Mouse (Mus musculus): ENCODE measurements at regions not wholly inside any gene's neighbourhood (a gene's known extent, or its start where the extent isn't known, plus 50 kb on each side); places are given as distances from the start of the nearest gene placed in this dataset.

- no peak for ATAC-seq (ENCODE audit: low FRiP score, low read depth)
Observed at GRCm38 (mm10) chr6:31043368-31043767, 84.5 kb upstream of the Klf14 start.

GRCm38 (mm10) chr6:31043919-31044318, 85.0 kb upstream of the Klf14 start:
- no peak overlapping the region for H3K27ac ChIP-seq
- 93% methylated on average over 3 of the region's 3 CpGs for WGBS
- H3K9me3 ChIP-seq, result no peaks in the 10 kb centered on the region
- H3K36me3 ChIP-seq, result no peaks in the 10 kb centered on the region
- H3K4me2 ChIP-seq (replicated peaks), result no peak overlapping the region
- no peaks in the 10 kb centered on the region for H3K27me3 ChIP-seq
- no peak overlapping the region for H3K9ac ChIP-seq
- no peak overlapping the region for H3K4me3 ChIP-seq
- H3K4me1 ChIP-seq, result no peaks in the 10 kb centered on the region
- ATAC-seq (ENCODE audit: low FRiP score, low read depth), result no peak

More at GRCm38 (mm10) chr6:31043368-31043767, 84.5 kb upstream of the Klf14 start:
- 90% methylated on average over 4 of the region's 4 CpGs for WGBS
- no peaks in the 10 kb centered on the region for H3K9me3 ChIP-seq
- H3K4me1 ChIP-seq, result no peaks in the 10 kb centered on the region
- no peak overlapping the region for H3K4me3 ChIP-seq
- H3K9ac ChIP-seq, result no peak overlapping the region
- no peaks in the 10 kb centered on the region for H3K36me3 ChIP-seq
- H3K27me3 ChIP-seq, result no peaks in the 10 kb centered on the region
- H3K4me2 ChIP-seq (replicated peaks), result no peak overlapping the region
- H3K27ac ChIP-seq, result no peak overlapping the region

DNA sequence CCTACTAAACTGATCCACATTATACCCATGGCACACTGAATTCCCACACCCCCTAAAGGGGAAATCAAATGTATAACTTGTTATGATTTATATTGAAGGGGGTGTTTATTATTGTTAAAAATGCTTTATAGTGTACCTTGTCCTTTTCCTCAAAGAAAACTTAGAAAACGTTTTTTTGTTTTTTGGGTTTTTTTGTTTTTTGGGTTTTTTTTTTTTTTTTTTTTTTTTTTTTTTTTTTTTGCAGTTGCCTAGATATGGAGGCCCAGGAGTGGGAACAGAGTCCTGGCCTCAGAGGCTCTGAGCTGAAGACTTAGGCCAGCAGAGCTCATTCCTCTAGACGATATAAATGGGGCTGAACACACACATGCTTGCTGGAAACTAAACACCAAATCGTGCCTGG, 87.3 kb upstream of the Klf14 start:
- H3K4me3 ChIP-seq, result no peak overlapping the region
- no peak overlapping the region for H3K9ac ChIP-seq
- no peaks in the 10 kb centered on the region for H3K9me3 ChIP-seq
- H3K4me2 ChIP-seq (replicated peaks), result no peak overlapping the region
- no peak for ATAC-seq (ENCODE audit: low FRiP score, low read depth)
- H3K27me3 ChIP-seq, result no peaks in the 10 kb centered on the region
- WGBS, result 58% methylated on average over 3 of the region's 3 CpGs
- no peaks in the 10 kb centered on the region for H3K36me3 ChIP-seq
- H3K4me1 ChIP-seq, result peaks cover 6% of the 10 kb centered on the region; the same call in 1 of the 2 replicates
- no peak overlapping the region for H3K27ac ChIP-seq

DNA sequence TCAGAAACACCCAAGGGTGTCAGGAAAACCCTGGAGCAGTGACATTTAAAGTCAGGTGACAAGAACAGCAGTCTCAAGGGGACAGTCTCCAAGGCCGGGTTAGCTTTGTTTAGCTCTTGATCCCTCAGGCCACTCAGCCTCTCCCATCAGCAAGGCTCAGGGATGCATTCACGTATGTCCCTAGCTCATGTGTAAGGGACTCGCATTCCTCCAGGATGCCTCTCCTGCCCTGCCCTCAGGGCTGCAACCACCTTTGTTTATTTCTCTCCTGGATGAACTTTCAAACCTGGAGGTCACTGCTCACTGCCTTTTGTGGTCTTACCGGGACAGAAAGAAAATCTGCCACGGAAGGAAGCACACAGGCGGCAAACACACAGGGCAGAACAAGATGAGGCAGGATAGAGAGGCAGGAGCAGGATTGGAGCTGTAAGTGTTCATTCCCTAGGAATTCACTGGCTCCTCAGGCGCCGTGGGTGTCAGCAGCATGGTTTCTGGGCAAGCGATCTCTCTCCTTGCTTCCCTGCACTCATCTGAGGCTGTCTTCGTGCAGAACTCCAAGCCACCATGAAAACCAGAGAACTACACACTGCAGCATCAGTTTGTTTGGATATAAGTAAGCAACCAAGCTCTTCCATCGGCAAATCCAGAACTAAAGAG, 90.2 kb upstream of the Klf14 start:
- H3K4me3 ChIP-seq, result no peak overlapping the region
- no peaks in the 10 kb centered on the region for H3K9me3 ChIP-seq
- 66% methylated on average over 11 of the region's 11 CpGs for WGBS
- no peak overlapping the region for H3K4me2 ChIP-seq (replicated peaks)
- peaks cover 6% of the 10 kb centered on the region for H3K4me1 ChIP-seq
- no peak for ATAC-seq (ENCODE audit: low FRiP score, low read depth)
- H3K36me3 ChIP-seq, result no peaks in the 10 kb centered on the region
- H3K9ac ChIP-seq, result no peak overlapping the region
- H3K27ac ChIP-seq, result no peak overlapping the region
- no peaks in the 10 kb centered on the region for H3K27me3 ChIP-seq

GRCm38 (mm10) chr6:31050831-31051230, 92.0 kb upstream of the Klf14 start:
- Histone ChIP-seq H3K4me1 (peaks cover 6% of the 10 kb centered on the region), H3K4me2 (replicated peaks) (no peak overlapping the region), H3K4me3 (no peak overlapping the region), H3K9me3 (no peaks in the 10 kb centered on the region), H3K9ac (no peak overlapping the region), H3K27me3 (no peaks in the 10 kb centered on the region), H3K27ac (no peak overlapping the region), H3K36me3 (no peaks in the 10 kb centered on the region)
- WGBS, result 57% methylated on average over 5 of the region's 5 CpGs
- no peak for ATAC-seq (ENCODE audit: low FRiP score, low read depth)

- Histone ChIP-seq H3K4me2 (replicated peaks) (no peak overlapping the region), H3K4me3 (no peak overlapping the region), H3K36me3 (no peaks in the 10 kb centered on the region), H3K9me3 (no peaks in the 10 kb centered on the region), H3K27me3 (no peaks in the 10 kb centered on the region), H3K9ac (no peak overlapping the region), H3K27ac (no peak overlapping the region), H3K4me1 (peaks cover 6% of the 10 kb centered on the region)
- WGBS, result 47% methylated on average over 6 of the region's 6 CpGs
- ATAC-seq (ENCODE audit: low FRiP score, low read depth), result no peak
Observed at GRCm38 (mm10) chr6:31051771-31052170, 92.9 kb upstream of the Klf14 start.

DNA sequence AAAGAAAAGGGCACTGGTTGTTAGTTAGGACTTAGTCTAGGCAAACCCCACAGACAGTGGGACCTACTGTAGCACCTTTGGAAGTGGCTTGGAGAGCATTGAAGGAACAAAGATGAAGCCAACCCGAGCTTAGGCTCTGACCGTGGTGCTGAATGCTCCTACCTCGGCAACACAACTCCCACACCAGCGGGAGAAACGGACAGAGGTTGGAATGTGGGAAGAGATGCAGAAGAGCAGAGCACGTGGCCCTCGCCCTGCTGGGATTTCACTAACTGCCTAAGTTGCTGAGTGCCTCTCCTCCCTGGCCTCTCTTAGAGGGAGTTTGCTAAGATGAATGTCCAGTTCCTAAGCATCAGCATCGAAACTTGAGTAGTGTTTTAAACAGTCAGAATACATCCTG, 94.1 kb upstream of the Klf14 start:
- Histone ChIP-seq H3K9ac (no peak overlapping the region), H3K4me3 (no peak overlapping the region), H3K4me2 (replicated peaks) (no peak overlapping the region), H3K27me3 (no peaks in the 10 kb centered on the region), H3K9me3 (no peaks in the 10 kb centered on the region), H3K27ac (no peak overlapping the region), H3K4me1 (peaks cover 6% of the 10 kb centered on the region), H3K36me3 (no peaks in the 10 kb centered on the region)
- 11% methylated on average over 8 of the region's 8 CpGs for WGBS
- ATAC-seq (ENCODE audit: low FRiP score, low read depth), result no peak

DNA sequence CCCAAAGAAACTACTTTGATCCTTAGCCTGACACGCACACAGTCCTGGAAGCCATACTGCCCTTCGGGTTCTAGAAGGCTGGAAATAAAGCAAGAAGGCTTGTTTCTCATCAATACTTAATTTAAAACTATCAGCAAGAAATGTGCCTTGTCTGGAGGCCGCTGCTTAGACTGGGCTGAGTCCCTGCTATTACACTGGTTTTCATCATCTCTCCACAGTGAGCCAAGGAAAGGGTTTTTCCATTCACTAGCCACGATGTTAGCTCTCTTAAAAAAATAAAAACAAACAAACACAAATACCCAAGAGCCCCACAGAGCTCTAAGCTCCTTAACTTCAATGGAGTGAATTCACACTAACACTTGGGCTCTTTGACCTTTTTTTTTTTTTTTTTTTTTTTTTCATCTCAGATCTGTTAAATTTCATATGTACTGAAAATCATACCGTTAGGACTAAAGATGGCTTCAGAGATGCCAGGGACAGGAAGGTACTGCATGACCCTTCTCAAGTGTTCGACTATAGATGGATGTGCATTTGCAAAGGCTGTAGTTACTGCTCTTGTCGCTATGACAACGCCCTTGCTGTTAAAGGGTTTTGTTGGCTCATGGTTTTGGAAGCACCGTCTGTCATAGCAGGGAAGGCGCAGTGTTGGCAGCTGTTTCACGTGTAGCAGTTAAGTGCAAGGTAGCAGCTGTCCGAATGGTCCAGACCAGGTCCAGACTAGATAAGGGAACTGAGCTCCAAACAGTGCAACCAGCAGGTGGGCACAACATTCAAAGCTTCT, 98.1 kb upstream of the Klf14 start:
- Histone ChIP-seq H3K36me3 (no peaks in the 10 kb centered on the region), H3K27ac (no peak overlapping the region), H3K9ac (no peak overlapping the region), H3K4me1 (no peaks in the 10 kb centered on the region), H3K9me3 (no peaks in the 10 kb centered on the region), H3K27me3 (no peaks in the 10 kb centered on the region), H3K4me2 (replicated peaks) (no peak overlapping the region), H3K4me3 (no peak overlapping the region)
- no peak for ATAC-seq (ENCODE audit: low FRiP score, low read depth)
- WGBS, result 73% methylated on average over 12 of the region's 12 CpGs

- Histone ChIP-seq H3K9ac (no peak overlapping the region), H3K4me3 (no peak overlapping the region), H3K27ac (no peak overlapping the region), H3K9me3 (no peaks in the 10 kb centered on the region), H3K4me2 (replicated peaks) (no peak overlapping the region), H3K36me3 (no peaks in the 10 kb centered on the region), H3K4me1 (no peaks in the 10 kb centered on the region), H3K27me3 (no peaks in the 10 kb centered on the region)
- ATAC-seq (ENCODE audit: low FRiP score, low read depth), result no peak
- WGBS, result 70% methylated on average over 1 of the region's 1 CpGs
Observed at GRCm38 (mm10) chr6:31058299-31058698, 99.4 kb upstream of the Klf14 start.

- Histone ChIP-seq H3K27me3 (no peaks in the 10 kb centered on the region), H3K9ac (no peak overlapping the region), H3K4me2 (replicated peaks) (no peak overlapping the region), H3K4me3 (no peak overlapping the region), H3K9me3 (no peaks in the 10 kb centered on the region), H3K4me1 (no peaks in the 10 kb centered on the region), H3K36me3 (no peaks in the 10 kb centered on the region), H3K27ac (no peak overlapping the region)
- WGBS, result 85% methylated on average over 3 of the region's 3 CpGs
- ATAC-seq (ENCODE audit: low FRiP score, low read depth), result no peak
Observed at GRCm38 (mm10) chr6:31058961-31059360, 100.1 kb upstream of the Klf14 start.

DNA sequence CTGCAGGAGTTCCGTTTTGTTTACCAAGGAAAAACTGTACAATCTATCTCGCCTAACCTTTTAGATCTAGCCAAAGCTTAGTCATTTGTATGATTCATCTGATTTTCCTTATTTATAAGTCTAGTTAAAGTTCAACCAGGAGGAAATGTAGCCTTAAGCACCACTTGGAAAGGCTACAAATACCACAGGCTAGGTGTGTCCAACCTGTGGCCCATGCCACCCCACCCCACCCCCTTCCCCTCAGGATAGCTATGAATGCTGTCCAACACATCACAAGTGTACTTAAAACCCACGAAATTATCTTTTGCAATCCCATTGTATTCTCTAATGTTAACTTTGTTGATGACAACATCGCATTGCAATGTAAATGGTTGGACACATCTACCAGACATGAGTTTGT, 102.9 kb upstream of the Klf14 start:
- H3K36me3 ChIP-seq, result no peaks in the 10 kb centered on the region
- no peaks in the 10 kb centered on the region for H3K9me3 ChIP-seq
- H3K27ac ChIP-seq, result no peak overlapping the region
- H3K4me3 ChIP-seq, result no peak overlapping the region
- no peak overlapping the region for H3K4me2 ChIP-seq (replicated peaks)
- no peaks in the 10 kb centered on the region for H3K4me1 ChIP-seq
- no peak for ATAC-seq (ENCODE audit: low FRiP score, low read depth)
- no peak overlapping the region for H3K9ac ChIP-seq
- WGBS, result 88% methylated on average over 4 of the region's 4 CpGs
- H3K27me3 ChIP-seq, result no peaks in the 10 kb centered on the region

DNA sequence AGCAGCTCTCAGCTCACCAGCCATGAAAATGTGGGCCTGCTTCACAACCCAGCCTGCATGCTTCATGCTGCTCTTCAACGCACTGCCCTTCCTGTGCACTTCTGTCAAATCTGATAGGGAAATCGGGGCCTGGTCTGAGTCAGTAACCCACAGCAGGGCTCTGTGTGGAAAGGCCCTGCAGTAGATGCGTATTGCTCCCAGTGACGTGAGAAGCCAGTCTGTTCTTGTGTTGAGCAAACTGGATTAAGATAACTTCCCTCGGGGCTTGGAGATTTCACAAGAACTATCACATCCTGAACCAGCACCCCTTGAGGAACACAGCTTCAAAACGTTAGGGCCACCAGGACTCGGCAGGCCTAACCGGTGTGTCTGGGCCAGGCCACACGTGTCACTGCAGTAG, 106.5 kb upstream of the Klf14 start:
- H3K27me3 ChIP-seq, result no peaks in the 10 kb centered on the region
- no peak overlapping the region for H3K4me2 ChIP-seq (replicated peaks)
- ATAC-seq (ENCODE audit: low FRiP score, low read depth), result no peak
- no peak overlapping the region for H3K4me3 ChIP-seq
- H3K9me3 ChIP-seq, result no peaks in the 10 kb centered on the region
- H3K9ac ChIP-seq, result no peak overlapping the region
- no peak overlapping the region for H3K27ac ChIP-seq
- 70% methylated on average over 9 of the region's 9 CpGs for WGBS
- peaks cover 3% of the 10 kb centered on the region; the same call in 1 of the 2 replicates for H3K4me1 ChIP-seq
- no peaks in the 10 kb centered on the region for H3K36me3 ChIP-seq

DNA sequence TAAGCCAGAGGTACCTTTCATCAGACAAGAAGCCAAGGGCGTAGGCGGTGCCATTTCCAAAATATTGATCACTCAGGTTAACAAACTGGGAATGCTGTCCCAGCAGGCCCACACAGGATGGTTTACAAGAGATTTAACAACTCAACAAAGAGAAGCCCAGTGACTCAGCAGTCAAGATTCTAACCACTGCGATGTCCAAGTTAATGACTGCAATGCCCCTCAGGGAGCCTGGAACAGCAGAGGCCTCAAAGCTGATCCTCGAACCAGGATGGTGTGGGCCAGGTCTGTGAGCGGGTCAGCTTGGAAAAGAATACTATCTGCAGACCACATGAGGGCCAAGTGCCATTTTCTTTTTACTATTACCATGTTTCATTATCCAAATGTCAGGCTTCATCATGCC, 108.0 kb upstream of the Klf14 start:
- Histone ChIP-seq H3K9ac (no peak overlapping the region), H3K4me1 (peaks cover 18% of the 10 kb centered on the region), H3K27ac (no peak overlapping the region), H3K4me3 (no peak overlapping the region), H3K36me3 (no peaks in the 10 kb centered on the region), H3K27me3 (no peaks in the 10 kb centered on the region), H3K4me2 (replicated peaks) (no peak overlapping the region), H3K9me3 (no peaks in the 10 kb centered on the region)
- WGBS, result 70% methylated on average over 5 of the region's 5 CpGs
- ATAC-seq (ENCODE audit: low FRiP score, low read depth), result no peak

Measured in limb, embryonic 13.5 days (tissue).